Mouse (Mus musculus) WW6 (cell line): Measurements from ENCODE around the gene Spata21.
A peak's percentile ranks its signal among the peaks of the same experiment; 100 is the strongest.
"Not testable (repeated sequence)": the region's sequence is repeated elsewhere in the genome, so short reads cannot be mapped to it uniquely, and the experiment has no call there.

ENCODE experiments used
- DNase-seq: peaks from one replicate; pipeline ENCODE4 v3.0.0-alpha.2; 2013; ENCODE audit warnings: low read depth, low spot score

Spata21 gene

GRCm38 (mm10) chr4:141130704-141131342 is 42.7 kb downstream of the Spata21 start:
- no peak for DNase-seq

- no peak for DNase-seq
These were observed 43.5 kb downstream of the Spata21 start for GRCm38 (mm10) chr4:141131531-141132061.

GRCm38 (mm10) chr4:141132191-141132590 is 44.1 kb downstream of the Spata21 start:
- no peak for DNase-seq

- DNase-seq = no peak
These were observed 45.1 kb downstream of the Spata21 start for GRCm38 (mm10) chr4:141133227-141133626.

- no peak for DNase-seq
These were observed 45.9 kb downstream of the Spata21 start for GRCm38 (mm10) chr4:141134031-141134441.

- DNase-seq = no peak
These were observed 46.8 kb downstream of the Spata21 start for GRCm38 (mm10) chr4:141134751-141135530.

GRCm38 (mm10) chr4:141136126-141136525 is 48.0 kb downstream of the Spata21 start:
- no peak for DNase-seq

- not testable (repeated sequence) for DNase-seq
These were observed 49.6 kb downstream of the Spata21 start for GRCm38 (mm10) chr4:141137740-141138139.

- DNase-seq = no peak
These were observed 50.4 kb downstream of the Spata21 start for GRCm38 (mm10) chr4:141138425-141139115.

- peak; percentile 97 for DNase-seq
These were observed 51.2 kb downstream of the Spata21 start, which contains the start of gene Szrd1 for GRCm38 (mm10) chr4:141139116-141139970. Gene Szrd1, minus strand, starts transcription at chr4:141139775.

- DNase-seq = not testable (repeated sequence)
These were observed 52.2 kb downstream of the Spata21 start for GRCm38 (mm10) chr4:141140354-141140753.

- no peak for DNase-seq
These were observed 52.8 kb downstream of the Spata21 start for GRCm38 (mm10) chr4:141140967-141141366.

GRCm38 (mm10) chr4:141142285-141142811 is 54.2 kb downstream of the Spata21 start:
- no peak for DNase-seq

- DNase-seq = not testable (repeated sequence)
These were observed 57.0 kb downstream of the Spata21 start for GRCm38 (mm10) chr4:141145124-141145523.

GRCm38 (mm10) chr4:141146491-141147033 is 58.4 kb downstream of the Spata21 start:
- no peak for DNase-seq

GRCm38 (mm10) chr4:141147112-141148008 is 59.2 kb downstream of the Spata21 start, which contains the start of gene Fbxo42:
Gene Fbxo42, plus strand, starts transcription at chr4:141147913.
- peak; percentile 81 for DNase-seq

- no peak for DNase-seq
These were observed 60.1 kb downstream of the Spata21 start for GRCm38 (mm10) chr4:141148009-141148801.

GRCm38 (mm10) chr4:141149116-141149515 is 61.0 kb downstream of the Spata21 start:
- no peak for DNase-seq

GRCm38 (mm10) chr4:141157485-141157884 is 69.4 kb downstream of the Spata21 start:
- no peak for DNase-seq
